Mouse (Mus musculus) forebrain, embryonic 11.5 days (tissue): ENCODE measurements around the gene Cdk2ap1. TPM values are rescaled to one million over a fixed set of nuclear protein-coding genes. Genes with fewer than 3 reads are reported as not detected.

Experiments
- ATAC-seq: fragments of 200-750 bp; cut with Nextera tagmentation; replicated peaks from 2 replicates; pipeline ENCODE4 v1.8.0; 2017; ENCODE audit warnings: moderate TSS enrichment; ENCODE audit not compliant: low FRiP score
- DNase-seq: peaks from one replicate; pipeline ENCODE4 v3.0.0-alpha.2; 2017; ENCODE audit warnings: low spot score
- H3K27ac ChIP-seq: fragments of 300-500 bp; sonication (generic); 2 replicates; pipeline ENCODE4 v1.5.1; 2014; ENCODE audit warnings: low read depth, low read length
- H3K27me3 ChIP-seq: fragments of 300-500 bp; sonication (generic); 2 replicates; pipeline ENCODE4 v1.6.1; 2014; ENCODE audit warnings: mild to moderate bottlenecking, low read length, mixed read lengths; ENCODE audit not compliant: control insufficient read depth, insufficient read depth
- H3K36me3 ChIP-seq: fragments of 300-500 bp; sonication (generic); 2 replicates; pipeline ENCODE4 v1.6.1; 2014; ENCODE audit warnings: mild to moderate bottlenecking, low read length, moderate library complexity, mixed read lengths; ENCODE audit not compliant: control insufficient read depth, insufficient read depth
- H3K4me1 ChIP-seq: fragments of 300-500 bp; sonication (generic); replicated peaks from 2 replicates; pipeline ENCODE4 v1.6.1; 2014; ENCODE audit warnings: low read length, mixed read lengths; ENCODE audit not compliant: control insufficient read depth, insufficient read depth
- H3K4me2 ChIP-seq: fragments of 300-500 bp; sonication (generic); 2 replicates; pipeline ENCODE4 v1.6.1; 2014; ENCODE audit warnings: low read depth, mild to moderate bottlenecking, low read length, moderate library complexity, mixed read lengths; ENCODE audit not compliant: severe bottlenecking
- H3K4me3 ChIP-seq: fragments of 300-500 bp; sonication (generic); 2 replicates; pipeline ENCODE4 v1.5.1; 2014; ENCODE audit warnings: low read depth, low read length
- H3K9ac ChIP-seq: fragments of 300-500 bp; sonication (generic); 2 replicates; pipeline ENCODE4 v1.6.1; 2014; ENCODE audit warnings: low read length
- H3K9me3 ChIP-seq: fragments of 300-500 bp; sonication (generic); 2 replicates; pipeline ENCODE4 v1.6.1; 2016; ENCODE audit warnings: low read length, mixed read lengths; ENCODE audit not compliant: control insufficient read depth
- WGBS: fragments of 180-500 bp; shearing (Covaris S2); extraction: QIAGEN DNeasy Blood & Tissue Kit; methylation state at CpG from one replicate; pipeline ENCODE4 v1.1.7; 2014; 5-methylcytosine and 5-hydroxymethylcytosine counted together
- polyA plus RNA-seq: library from polyadenylated mRNA; unstranded; fragments of >200 nt; fragmentation: Nextera tagmentation; extraction: Ambion mirVana; gene quantifications from 2 replicates; pipeline ENCODE4 v1.2.1, GENCODE M21; 2014

The Cdk2ap1 gene
- polyA plus RNA-seq, 1 experiment from 2014 or later: 310 TPM

- ATAC-seq (peak; percentile 6; the same call in 1 of the 2 replicates), DNase-seq (peak; percentile 87)
- Histone ChIP-seq H3K36me3 (peaks cover 5% of the 10 kb centered on the region), H3K4me1 (peaks cover 13% of the 10 kb centered on the region), H3K9ac (peak overlapping the region; percentile 100), H3K4me2 (peak overlapping the region; percentile 90), H3K27me3 (no peaks in the 10 kb centered on the region), H3K27ac (peak overlapping the region; percentile 99), H3K4me3 (peak overlapping the region; percentile 98), H3K9me3 (no peaks in the 10 kb centered on the region)
- WGBS: under 1% methylated on average over 75 of the region's 132 CpGs
Observed at GRCm38 (mm10) chr5:124353726-124354547, 8.9 kb downstream of the Cdk2ap1 start.

DNA sequence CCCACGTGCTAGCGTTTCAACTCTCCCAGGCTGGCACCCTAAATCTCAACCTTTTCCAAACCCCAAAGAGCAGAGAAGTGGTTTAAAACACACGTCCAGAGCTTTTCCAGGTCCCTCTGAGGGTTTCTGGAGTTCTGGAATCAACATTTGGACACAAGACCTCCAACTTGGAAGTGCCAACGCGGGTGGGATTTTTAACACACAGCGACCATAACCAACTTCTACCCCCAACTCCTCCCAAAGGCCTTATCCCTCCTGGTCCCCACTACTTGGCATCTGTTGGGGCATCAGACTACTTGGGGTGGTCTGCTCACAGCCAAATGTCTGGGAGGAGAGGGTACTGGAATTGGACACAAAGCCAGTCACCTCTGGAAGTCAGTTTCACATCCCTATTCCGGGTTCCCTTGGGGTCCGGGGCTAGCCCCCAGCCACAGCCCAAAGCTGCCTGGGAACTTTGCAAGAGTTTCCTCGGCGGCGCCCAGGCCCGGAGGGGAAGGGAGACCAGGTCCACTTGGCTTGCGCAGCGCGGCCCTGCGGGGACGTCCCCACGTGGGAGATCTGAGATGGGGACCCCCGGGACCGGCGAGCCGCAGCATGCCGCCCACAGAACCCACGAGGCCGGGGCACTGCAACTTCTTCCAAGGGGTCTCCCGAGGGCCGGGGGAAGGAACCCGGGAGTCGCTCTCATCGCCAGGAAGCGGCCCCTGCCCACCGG lies 9.7 kb downstream of the Cdk2ap1 start:
- under 1% methylated on average over 32 of the region's 32 CpGs for WGBS
- DNase-seq (no peak), ATAC-seq (no peak)
- peak overlapping the region; percentile 98 for H3K4me3 ChIP-seq
- peaks cover 13% of the 10 kb centered on the region for H3K4me1 ChIP-seq
- no peaks in the 10 kb centered on the region for H3K9me3 ChIP-seq
- H3K9ac ChIP-seq: peak overlapping the region; percentile 100
- H3K27ac ChIP-seq: peak overlapping the region; percentile 99
- peaks cover 12% of the 10 kb centered on the region for H3K36me3 ChIP-seq
- H3K27me3 ChIP-seq: no peaks in the 10 kb centered on the region
- H3K4me2 ChIP-seq: peak overlapping the region; percentile 90

DNA sequence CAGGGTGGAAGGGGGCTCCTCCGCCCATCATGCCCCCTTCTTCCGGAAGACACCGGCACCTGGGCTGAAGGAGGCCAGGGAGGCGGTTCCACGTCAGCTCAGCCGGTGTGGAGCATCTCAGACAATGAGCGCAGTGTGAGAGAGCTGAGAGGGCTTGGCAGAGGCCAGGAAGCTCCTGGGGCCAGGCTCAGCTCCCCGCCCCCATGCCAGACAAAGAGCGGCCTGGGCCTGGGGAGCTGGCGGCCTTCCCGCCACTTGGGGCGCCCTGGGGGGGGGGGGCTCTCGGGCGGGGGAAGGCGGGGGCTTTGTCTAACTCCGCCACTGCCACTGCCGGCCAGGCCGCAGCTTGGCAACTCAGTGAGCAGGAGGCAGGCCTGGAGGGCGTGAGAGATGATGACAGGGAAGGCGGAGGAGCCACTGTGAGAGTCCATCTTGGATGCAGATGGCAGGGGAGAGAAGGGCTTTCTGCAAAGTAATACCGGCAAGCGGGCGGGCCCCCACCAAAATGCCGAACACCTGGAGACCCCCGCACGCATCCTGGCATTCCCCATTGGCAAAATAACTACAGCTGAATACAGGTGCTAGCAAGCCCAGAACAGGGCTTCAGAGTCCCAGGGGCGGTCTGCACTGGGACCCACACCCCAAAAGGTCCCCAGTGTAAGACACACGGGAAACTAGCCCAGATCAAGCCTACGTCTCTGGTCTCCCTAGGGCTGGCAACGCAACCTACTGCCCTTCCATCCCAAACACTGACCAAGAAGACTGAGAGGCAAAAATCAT lies 10.6 kb downstream of the Cdk2ap1 start:
- H3K9ac ChIP-seq: peak overlapping the region; percentile 100
- no peaks in the 10 kb centered on the region for H3K9me3 ChIP-seq
- H3K4me2 ChIP-seq: peak overlapping the region; percentile 90
- ATAC-seq: peak; percentile 90
- no peaks in the 10 kb centered on the region for H3K27me3 ChIP-seq
- WGBS: under 1% methylated on average over 29 of the region's 30 CpGs
- H3K27ac ChIP-seq: peak overlapping the region; percentile 99
- peaks cover 14% of the 10 kb centered on the region for H3K36me3 ChIP-seq
- peaks cover 13% of the 10 kb centered on the region for H3K4me1 ChIP-seq
- peak; percentile 97 for DNase-seq
- H3K4me3 ChIP-seq: peak overlapping the region; percentile 98

GRCm38 (mm10) chr5:124351604-124352003 lies 11.3 kb downstream of the Cdk2ap1 start:
- 38% methylated on average over 3 of the region's 3 CpGs for whole genome bisulfite sequencing
- H3K4me3 ChIP-seq: peak overlapping the region; percentile 98
- ATAC-seq: no peak; the same call in 1 of the 2 replicates
- H3K4me1 ChIP-seq: peaks cover 13% of the 10 kb centered on the region
- H3K9ac ChIP-seq: peak overlapping the region; percentile 100
- H3K27ac ChIP-seq: peak overlapping the region; percentile 99
- peaks cover 16% of the 10 kb centered on the region for H3K36me3 ChIP-seq
- H3K27me3 ChIP-seq: no peaks in the 10 kb centered on the region
- H3K4me2 ChIP-seq: peak overlapping the region; percentile 90
- no peaks in the 10 kb centered on the region for H3K9me3 ChIP-seq
- DNase-seq: no peak

DNA sequence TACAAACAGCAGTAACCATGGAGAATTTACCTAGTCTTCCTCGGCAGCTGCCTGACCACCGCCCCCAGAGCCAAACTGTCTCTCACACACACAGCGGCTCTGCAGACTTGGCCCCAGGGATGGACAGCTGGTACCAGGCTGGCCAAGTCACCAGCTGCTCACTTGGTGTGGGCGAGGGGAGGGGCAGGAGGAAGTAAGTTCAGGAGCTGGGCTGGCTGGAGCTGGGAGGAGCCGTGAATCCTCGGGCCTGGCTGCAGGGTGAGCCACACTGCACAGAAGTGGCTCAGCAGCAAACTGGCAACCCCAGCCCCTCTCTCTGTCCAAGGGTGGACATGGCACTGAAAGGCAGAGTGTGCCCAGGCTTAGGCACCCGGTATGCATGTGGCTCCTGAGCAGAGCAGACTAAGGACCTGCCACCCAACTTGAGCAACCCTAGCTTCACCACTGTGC lies 11.7 kb downstream of the Cdk2ap1 start:
- peak overlapping the region; percentile 98 for H3K4me3 ChIP-seq
- H3K36me3 ChIP-seq: peaks cover 20% of the 10 kb centered on the region
- H3K9ac ChIP-seq: peak overlapping the region; percentile 100
- peak overlapping the region; percentile 90 for H3K4me2 ChIP-seq
- H3K9me3 ChIP-seq: no peaks in the 10 kb centered on the region
- peaks cover 11% of the 10 kb centered on the region for H3K4me1 ChIP-seq
- no peaks in the 10 kb centered on the region for H3K27me3 ChIP-seq
- peak; percentile 82 for DNase-seq
- ATAC-seq: peak; percentile 55
- peak overlapping the region; percentile 99 for H3K27ac ChIP-seq
- WGBS: 20% methylated on average over 7 of the region's 7 CpGs

- WGBS: 80% methylated on average over 2 of the region's 2 CpGs
- no peaks in the 10 kb centered on the region for H3K9me3 ChIP-seq
- no peaks in the 10 kb centered on the region for H3K27me3 ChIP-seq
- H3K4me1 ChIP-seq: peaks cover 11% of the 10 kb centered on the region
- peak overlapping the region; percentile 100; the same call in 1 of the 2 replicates for H3K9ac ChIP-seq
- peaks cover 20% of the 10 kb centered on the region for H3K36me3 ChIP-seq
- H3K4me2 ChIP-seq: peak overlapping the region; percentile 90
- no peak for ATAC-seq
- peak overlapping the region; percentile 99 for H3K27ac ChIP-seq
- H3K4me3 ChIP-seq: peak overlapping the region; percentile 98
- no peak for DNase-seq
Observed at GRCm38 (mm10) chr5:124350350-124350749, 12.5 kb downstream of the Cdk2ap1 start.

DNA sequence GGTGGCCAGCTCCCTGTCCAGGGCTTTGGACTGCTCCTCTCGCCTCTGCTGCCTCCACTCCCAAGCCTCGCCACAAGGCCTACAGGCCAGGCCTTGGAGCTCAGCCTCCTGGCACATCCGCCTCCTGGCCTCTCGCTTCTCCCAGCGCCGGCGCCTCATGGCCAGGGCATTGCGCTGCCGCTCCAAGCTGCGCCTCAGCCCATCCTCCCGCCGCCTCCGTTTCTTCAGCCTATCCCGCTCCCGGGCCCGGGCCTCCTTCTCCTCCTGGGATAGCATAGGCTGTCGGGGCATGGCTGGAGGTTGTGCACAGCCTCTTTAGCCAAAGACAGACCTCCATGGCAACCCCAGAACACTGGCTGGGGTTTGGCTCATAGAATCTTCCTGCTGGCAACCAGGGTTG lies 13.7 kb downstream of the Cdk2ap1 start:
- H3K4me1 ChIP-seq: peaks cover 11% of the 10 kb centered on the region
- no peak overlapping the region for H3K4me3 ChIP-seq
- no peaks in the 10 kb centered on the region for H3K9me3 ChIP-seq
- ATAC-seq (no peak), DNase-seq (no peak)
- peaks cover 26% of the 10 kb centered on the region for H3K36me3 ChIP-seq
- H3K27ac ChIP-seq: no peak overlapping the region
- H3K9ac ChIP-seq: no peak overlapping the region
- H3K4me2 ChIP-seq: no peak overlapping the region
- no peaks in the 10 kb centered on the region for H3K27me3 ChIP-seq
- WGBS: 94% methylated on average over 17 of the region's 17 CpGs

DNA sequence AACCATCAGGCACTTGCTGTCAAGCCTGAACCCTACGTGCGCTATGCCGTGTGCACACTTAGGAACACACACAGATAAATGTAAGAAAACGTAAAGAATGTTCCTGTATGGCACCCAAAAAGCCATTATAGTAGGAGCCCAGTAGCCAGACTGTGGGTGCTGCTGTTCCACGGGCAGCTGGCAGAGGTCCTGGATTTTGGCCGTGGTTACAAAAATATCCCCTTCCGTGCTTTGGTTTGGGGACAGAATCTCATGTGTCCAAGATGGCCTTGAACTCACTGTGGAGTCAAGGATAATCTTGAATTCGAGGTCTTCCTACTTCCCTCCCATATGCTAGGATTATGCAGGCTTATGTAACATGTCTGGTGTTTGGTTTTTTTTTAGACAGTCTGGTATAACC lies 20.0 kb downstream of the Cdk2ap1 start:
- Histone ChIP-seq H3K4me2 (no peak overlapping the region), H3K9me3 (no peaks in the 10 kb centered on the region), H3K4me3 (no peak overlapping the region), H3K27me3 (no peaks in the 10 kb centered on the region), H3K9ac (no peak overlapping the region), H3K27ac (no peak overlapping the region), H3K36me3 (peaks cover 11% of the 10 kb centered on the region), H3K4me1 (no peaks in the 10 kb centered on the region)
- no peak for DNase-seq
- ATAC-seq: no peak
- WGBS: 83% methylated on average over 8 of the region's 8 CpGs
